Mouse (Mus musculus): ENCODE results near the gene 1500009C09Rik. TPM values are rescaled to one million over a fixed set of nuclear protein-coding genes. Genes with fewer than 3 reads are reported as not detected.

Gene 1500009C09Rik
- polyA plus RNA-seq (2017; shearing (Covaris generic)) = not detected

DNA sequence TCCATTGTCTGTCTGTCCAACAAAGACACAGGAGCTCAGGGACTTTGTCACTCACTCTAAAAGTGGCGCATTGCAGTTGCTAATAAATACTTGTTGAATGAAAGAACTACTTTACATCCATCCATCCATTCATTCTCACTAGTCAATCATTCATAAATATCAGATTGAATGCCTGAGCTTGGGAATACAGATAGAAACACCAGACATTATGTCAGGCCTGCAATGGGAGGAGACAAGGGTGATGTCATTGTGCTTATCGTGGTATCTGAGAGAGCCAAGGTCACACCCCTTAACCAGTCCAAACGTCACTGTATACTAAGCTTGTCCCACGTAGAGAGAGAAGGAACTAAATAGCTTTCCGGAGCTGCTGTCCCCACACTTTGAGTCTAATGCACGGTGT is at the start of gene 1500009C09Rik:
Gene 1500009C09Rik, plus strand, starts transcription at position 301 of the 400 bp plus-strand sequence.

DNA sequence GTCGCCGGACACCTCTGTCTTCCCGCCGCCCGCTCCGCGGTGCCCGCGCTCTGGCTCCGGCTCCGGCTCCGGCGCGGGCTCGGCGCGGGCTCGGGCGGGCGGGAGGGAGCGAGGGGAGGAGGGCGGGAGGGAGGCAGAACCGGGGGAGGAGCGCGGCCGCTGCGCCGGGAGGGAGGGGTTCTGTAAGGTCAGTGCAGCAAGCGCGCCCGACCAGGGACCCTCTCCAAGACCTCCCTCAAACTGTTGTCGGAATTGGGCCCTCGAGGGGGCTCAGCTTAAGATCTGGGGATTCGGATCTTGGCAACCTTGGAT is 39.5 kb upstream of the 1500009C09Rik start, which contains the start of gene Shisa8:
Gene Shisa8, minus strand, starts transcription at position 64 of the 312 bp plus-strand sequence.

GRCm38 (mm10) chr15:82223657-82224601 is 28.3 kb upstream of the 1500009C09Rik start, which contains the start of gene Tnfrsf13c:
Gene Tnfrsf13c (minus strand): TSS chr15:82224369.

GRCm38 (mm10) chr15:82244115-82244804 is 7.9 kb upstream of the 1500009C09Rik start, which contains the start of gene Cenpm:
Gene Cenpm (minus strand): TSS chr15:82244748.

DNA sequence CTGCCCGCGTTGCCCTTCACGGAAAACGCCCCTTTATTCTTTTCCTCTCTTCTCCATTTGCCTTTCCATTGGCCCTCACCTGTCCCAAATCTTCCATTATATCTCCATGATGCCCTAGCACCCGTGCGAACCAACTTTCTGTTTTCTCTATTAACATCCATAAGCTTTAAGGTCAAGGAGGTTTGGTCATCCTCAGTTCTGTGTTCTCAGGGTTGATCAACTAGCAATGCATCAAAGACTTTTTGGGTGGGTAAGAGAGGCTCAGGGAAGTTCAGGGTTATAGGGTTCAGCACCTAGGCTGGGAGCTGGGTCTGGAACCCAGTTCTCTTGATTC is 22.4 kb downstream of the 1500009C09Rik start, which contains the start of gene Sept3:
Gene Sept3, plus strand, starts transcription at position 301 of the 334 bp plus-strand sequence.

GRCm38 (mm10) chr15:82298764-82299561 is 46.8 kb downstream of the 1500009C09Rik start, which contains the start of gene Wbp2nl:
Gene Wbp2nl (plus strand): TSS chr15:82298954.

Other genes starting within 250 kb of the 1500009C09Rik start
- 27.2 TPM for gene Desi1, start 218.5 kb upstream of the 1500009C09Rik start, polyA plus RNA-seq (2017; shearing (Covaris generic))
- 193 TPM for gene Snu13, start 204.8 kb upstream of the 1500009C09Rik start, polyA plus RNA-seq (2017; shearing (Covaris generic))
- gene 4930407I10Rik, start 193.2 kb upstream of the 1500009C09Rik start, polyA plus RNA-seq (2017; shearing (Covaris generic)) = not detected
- gene Mei1, start 182.4 kb upstream of the 1500009C09Rik start, polyA plus RNA-seq (2017; shearing (Covaris generic)) = 0.13 TPM
- gene Ccdc134, start 124.5 kb upstream of the 1500009C09Rik start, polyA plus RNA-seq (2017; shearing (Covaris generic)) = 32.0 TPM
- gene Srebf2, start 105.2 kb upstream of the 1500009C09Rik start, polyA plus RNA-seq (2017; shearing (Covaris generic)) = 151 TPM
- not detected for gene Shisa8, start 39.6 kb upstream of the 1500009C09Rik start, polyA plus RNA-seq (2017; shearing (Covaris generic))
- gene Tnfrsf13c, start 28.0 kb upstream of the 1500009C09Rik start, polyA plus RNA-seq (2017; shearing (Covaris generic)) = 0.39 TPM
- gene Cenpm, start 7.6 kb upstream of the 1500009C09Rik start, polyA plus RNA-seq (2017; shearing (Covaris generic)) = 1.4 TPM
- 0.94 TPM for gene Sept3, start 22.5 kb downstream of the 1500009C09Rik start, polyA plus RNA-seq (2017; shearing (Covaris generic))
- not detected for gene Wbp2nl, start 46.6 kb downstream of the 1500009C09Rik start, polyA plus RNA-seq (2017; shearing (Covaris generic))
- 28.1 TPM for gene Naga, start 86.5 kb downstream of the 1500009C09Rik start, polyA plus RNA-seq (2017; shearing (Covaris generic))
- gene Pheta2, start 86.5 kb downstream of the 1500009C09Rik start, polyA plus RNA-seq (2017; shearing (Covaris generic)) = 0.61 TPM
- gene Smdt1, start 86.6 kb downstream of the 1500009C09Rik start, polyA plus RNA-seq (2017; shearing (Covaris generic)) = 196 TPM
- gene Ndufa6, start 101.9 kb downstream of the 1500009C09Rik start, polyA plus RNA-seq (2017; shearing (Covaris generic)) = 299 TPM
- gene Cyp2d22, start 127.9 kb downstream of the 1500009C09Rik start, polyA plus RNA-seq (2017; shearing (Covaris generic)) = 5.6 TPM
- not detected for gene Cyp2d11, start 141.6 kb downstream of the 1500009C09Rik start, polyA plus RNA-seq (2017; shearing (Covaris generic))
- 0.93 TPM for gene Cyp2d10, start 154.8 kb downstream of the 1500009C09Rik start, polyA plus RNA-seq (2017; shearing (Covaris generic))
- not detected for gene Cyp2d9, start 181.0 kb downstream of the 1500009C09Rik start, polyA plus RNA-seq (2017; shearing (Covaris generic))

Measured in effector memory CD4-positive, alpha-beta T cell, adult 7 months (primary cell).